Mouse (Mus musculus) small intestine, adult 2 months (tissue): ENCODE results near the gene Wasf3.

Experiments
- CTCF ChIP-seq: fragments of 200-500 bp; IDR thresholded peaks from 2 replicates; pipeline ENCODE4 v1.5.1; 2012; ENCODE audit warnings: low read depth, mild to moderate bottlenecking, control low read depth, inconsistent platforms, low read length, moderate library complexity, mixed read lengths; ENCODE audit not compliant: insufficient replicate concordance, insufficient read length; ENCODE audit errors: extremely low read depth
- POLR2A ChIP-seq: fragments of 200-500 bp; IDR thresholded peaks from 2 replicates; pipeline ENCODE4 v1.6.1; 2012; ENCODE audit warnings: low read depth, mild to moderate bottlenecking, control low read depth, inconsistent platforms, low read length, moderate library complexity

- TF ChIP-seq CTCF, result no peak
- no peak for TF ChIP-seq POLR2A
Measured at GRCm38 (mm10) chr5:146453556-146453955, 68.8 kb downstream of the Wasf3 start.
